Mouse (Mus musculus): ENCODE data around the gene Mecr. TPM values are rescaled to one million over a fixed set of nuclear protein-coding genes. Genes with fewer than 3 reads are reported as not detected.
A peak's percentile ranks its signal among the peaks of the same experiment; 100 is the strongest.

The Mecr gene
- total and polyA plus RNA-seq, 3 experiments, result 92.1 to 137 TPM; not detected in 1

- no peak for TF ChIP-seq JUND (IDR thresholded peaks at IDR 0.05; ENCODE audit: low read depth, low read length)
- peak; percentile 82 for TF ChIP-seq ZMIZ1 (IDR thresholded peaks at IDR 0.05; ENCODE audit: low read depth, low read length)
These were observed at the start of gene Mecr (continued) for GRCm38 (mm10) chr4:131843290-131843743.

DNA sequence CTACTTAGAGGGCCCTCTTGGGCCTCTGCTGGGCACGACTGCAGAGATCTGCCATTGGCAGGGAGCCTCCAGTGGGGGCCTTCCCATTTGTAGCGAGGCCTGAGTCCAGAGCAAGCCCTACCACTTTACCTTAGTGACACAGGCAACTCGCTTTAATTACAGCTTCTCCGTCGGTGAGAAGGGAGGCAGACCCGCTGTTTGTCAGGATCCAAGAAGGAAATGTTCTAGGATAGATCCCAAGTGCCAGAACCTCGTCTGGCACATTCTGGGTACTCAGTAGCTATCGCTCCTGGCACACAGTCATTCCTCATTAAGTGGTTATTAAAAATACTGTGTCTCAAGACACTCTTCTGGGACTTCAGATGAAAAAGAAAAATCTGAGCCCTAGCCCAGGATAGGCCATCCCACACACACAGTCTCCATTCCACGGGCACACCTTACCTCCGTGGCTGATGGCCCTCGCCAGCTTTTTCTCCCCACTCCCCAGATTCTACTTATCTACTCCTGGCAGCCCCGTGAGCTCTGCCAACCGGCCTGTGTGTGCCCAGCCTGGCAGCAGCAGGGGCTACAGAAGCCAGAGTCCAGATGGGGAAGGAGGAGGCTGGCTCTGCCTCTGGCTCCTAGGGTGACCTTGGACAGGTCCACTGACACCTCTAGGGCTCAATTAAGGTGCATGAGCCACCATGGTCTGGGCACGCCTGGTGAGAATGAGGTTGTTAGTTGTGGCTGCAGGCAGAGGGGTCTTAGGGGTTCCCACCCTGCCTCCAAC lies 46.8 kb upstream of the Mecr start:
- no peaks in the 10 kb centered on the region for H3K79me2 ChIP-seq (ENCODE audit: control insufficient read depth, insufficient read depth, low read length, poor library complexity)
- no peaks in the 10 kb centered on the region for H3K36me3 ChIP-seq (ENCODE audit: control insufficient read depth in 1 of 2, insufficient read depth in 2 of 2, low read length in 2 of 2)

GRCm38 (mm10) chr4:131797483-131797882 lies 45.8 kb upstream of the Mecr start:
- H3K27me3 ChIP-seq (ENCODE audit: control insufficient read depth in 1 of 2, insufficient read depth in 2 of 2, low read length in 2 of 2), result no peaks in the 10 kb centered on the region
- H3K4me1 ChIP-seq (ENCODE audit: control insufficient read depth in 1 of 2, insufficient read depth in 2 of 2, low read length in 2 of 2), result no peaks in the 10 kb centered on the region
- TF ChIP-seq NRF1 (IDR thresholded peaks at IDR 0.05; ENCODE audit: insufficient read depth, low read depth, low read length, poor library complexity, severe bottlenecking) (no peak), ZNF384 (IDR thresholded peaks at IDR 0.05; ENCODE audit: low read depth, low read length) (no peak), NELFE (IDR thresholded peaks at IDR 0.05; ENCODE audit: low read depth, low read length) (no peak), POLR2AphosphoS2 (IDR thresholded peaks at IDR 0.05; ENCODE audit: low read length) (no peak), TAL1 (IDR thresholded peaks at IDR 0.05; ENCODE audit: low read length) (no peak), MYB (IDR thresholded peaks at IDR 0.05; ENCODE audit: low read depth, low read length) (no peak), SMC3 (IDR thresholded peaks at IDR 0.05; ENCODE audit: low read depth, low read length) (no peak), EP300 (IDR thresholded peaks at IDR 0.05; ENCODE audit: low read depth in 1 of 2, low read length in 2 of 2) (no peak), SIN3A (IDR thresholded peaks at IDR 0.05; ENCODE audit: low read length) (no peak)
- no peak for DNase-seq (ENCODE audit: low read depth, low spot score)
- no peak overlapping the region for H3K4me3 ChIP-seq (ENCODE audit: control insufficient read depth in 1 of 2, insufficient read depth in 1 of 2, low read depth in 2 of 2, low read length in 2 of 2)
- no peaks in the 10 kb centered on the region for H3K79me2 ChIP-seq (ENCODE audit: control insufficient read depth, insufficient read depth, low read length, poor library complexity)
- no peak overlapping the region for H3K9ac ChIP-seq (ENCODE audit: control insufficient read depth, low read depth, low read length, poor library complexity, severe bottlenecking)
- no peaks in the 10 kb centered on the region for H3K9me3 ChIP-seq (replicated peaks; ENCODE audit: insufficient read depth, low read length)
- H3K36me3 ChIP-seq (ENCODE audit: control insufficient read depth in 1 of 2, insufficient read depth in 2 of 2, low read length in 2 of 2), result no peaks in the 10 kb centered on the region
- no peak overlapping the region for H3K27ac ChIP-seq (ENCODE audit: control insufficient read depth, low read depth, low read length)

More for the DNA sequence above, 46.8 kb upstream of the Mecr start:
- no peak overlapping the region for H3K27ac ChIP-seq (ENCODE audit: control insufficient read depth, low read depth, low read length)
- H3K9me3 ChIP-seq (replicated peaks; ENCODE audit: insufficient read depth, low read length), result no peaks in the 10 kb centered on the region
- TF ChIP-seq MYC (IDR thresholded peaks at IDR 0.05; ENCODE audit: low read depth, low read length), result no peak
- TF ChIP-seq CTCF (IDR thresholded peaks at IDR 0.05 in 2 of 3, conservative IDR thresholded peaks at IDR 0.05 in 1 of 3; ENCODE audit: control insufficient read depth in 1 of 3, insufficient read depth in 1 of 3, low read depth in 2 of 3, low read length in 3 of 3, poor library complexity in 1 of 3, severe bottlenecking in 1 of 3), result no peak
- no peak for TF ChIP-seq MAX (IDR thresholded peaks at IDR 0.05; ENCODE audit: low read length)
- TF ChIP-seq MYB (IDR thresholded peaks at IDR 0.05; ENCODE audit: low read depth, low read length), result no peak
- no peak for TF ChIP-seq TCF12 (IDR thresholded peaks at IDR 0.05; ENCODE audit: low read depth, low read length)
- no peak for TF ChIP-seq ZMIZ1 (IDR thresholded peaks at IDR 0.05; ENCODE audit: low read depth, low read length)
- TF ChIP-seq HCFC1 (IDR thresholded peaks at IDR 0.05; ENCODE audit: low read depth, low read length), result no peak
- no peak for TF ChIP-seq ETS1 (IDR thresholded peaks at IDR 0.05; ENCODE audit: low read depth, low read length)
- no peak for TF ChIP-seq MXI1 (IDR thresholded peaks at IDR 0.05; ENCODE audit: low read depth, low read length)
- no peak for TF ChIP-seq BHLHE40 (IDR thresholded peaks at IDR 0.05; ENCODE audit: borderline replicate concordance, low read depth, low read length)
- no peak for TF ChIP-seq ZC3H11A (IDR thresholded peaks at IDR 0.05; ENCODE audit: low read depth, low read length)
- TF ChIP-seq GATA1 (IDR thresholded peaks at IDR 0.05; ENCODE audit: low read depth, low read length), result no peak
- no peak for DNase-seq (ENCODE audit: low read depth, low spot score)
- no peak overlapping the region for H3K9ac ChIP-seq (ENCODE audit: control insufficient read depth, low read depth, low read length, poor library complexity, severe bottlenecking)
- no peaks in the 10 kb centered on the region for H3K27me3 ChIP-seq (ENCODE audit: control insufficient read depth in 1 of 2, insufficient read depth in 2 of 2, low read length in 2 of 2)
- H3K4me1 ChIP-seq (ENCODE audit: control insufficient read depth in 1 of 2, insufficient read depth in 2 of 2, low read length in 2 of 2), result no peaks in the 10 kb centered on the region
- no peak overlapping the region for H3K4me3 ChIP-seq (ENCODE audit: control insufficient read depth in 1 of 2, insufficient read depth in 1 of 2, low read depth in 2 of 2, low read length in 2 of 2)

Data from MEL (cell line).